Mouse (Mus musculus) MEL (cell line): ENCODE data around the gene Gata3. TPM values are rescaled to one million over a fixed set of nuclear protein-coding genes. Genes with fewer than 3 reads are reported as not detected.

Experiments
- DNase-seq: peaks from one replicate; pipeline ENCODE4 v3.0.0; 2011; ENCODE audit warnings: low read depth, low spot score
- H3K27ac ChIP-seq: 2 replicates; pipeline ENCODE4 v1.5.1; 2012; ENCODE audit warnings: low read depth, mild to moderate bottlenecking, control low read depth, low read length, moderate library complexity; ENCODE audit not compliant: control insufficient read depth
- H3K27me3 ChIP-seq, 2 experiments: fragments of 150-350 bp in 1 of 2; sonication (generic) in 1 of 2; 2 replicates each; pipeline ENCODE4 v1.6.1; 2012; ENCODE audit warnings: low read length in 2 of 2, mild to moderate bottlenecking in 2 of 2, improper control_type of control experiment in 1 of 2, moderate library complexity in 1 of 2; ENCODE audit not compliant: insufficient read depth in 2 of 2, control insufficient read depth in 1 of 2
- H3K36me3 ChIP-seq, 2 experiments: 2 replicates each; pipeline ENCODE4 v1.6.1; 2012 to 2014; ENCODE audit warnings: low read length in 2 of 2, improper control_type of control experiment in 1 of 2, inconsistent platforms in 1 of 2, mild to moderate bottlenecking in 1 of 2; ENCODE audit not compliant: insufficient read depth in 2 of 2, control insufficient read depth in 1 of 2
- H3K4me1 ChIP-seq, 2 experiments: fragments of 150-350 bp in 1 of 2; sonication (generic) in 1 of 2; 2 replicates each; pipeline ENCODE4 v1.6.1; 2012; ENCODE audit warnings: low read length in 2 of 2, improper control_type of control experiment in 1 of 2, mild to moderate bottlenecking in 1 of 2; ENCODE audit not compliant: insufficient read depth in 2 of 2, control insufficient read depth in 1 of 2
- H3K4me3 ChIP-seq, 2 experiments: fragments of 150-350 bp in 1 of 2; sonication (generic) in 1 of 2; 2 replicates each; pipeline ENCODE4 v1.5.1; 2012; ENCODE audit warnings: low read depth in 2 of 2, low read length in 2 of 2, mild to moderate bottlenecking in 2 of 2, moderate library complexity in 2 of 2, control low read depth in 1 of 2, improper control_type of control experiment in 1 of 2; ENCODE audit not compliant: control insufficient read depth in 1 of 2, insufficient read depth in 1 of 2
- H3K79me2 ChIP-seq: 2 replicates; pipeline ENCODE4 v1.6.1; 2012; ENCODE audit warnings: mild to moderate bottlenecking, low read length, moderate library complexity; ENCODE audit not compliant: control insufficient read depth, poor library complexity, insufficient read depth
- H3K9ac ChIP-seq: 2 replicates; pipeline ENCODE4 v1.6.1; 2012; ENCODE audit warnings: low read depth, mild to moderate bottlenecking, control low read depth, low read length, moderate library complexity; ENCODE audit not compliant: control insufficient read depth, poor library complexity, severe bottlenecking
- H3K9me3 ChIP-seq: fragments of 150-350 bp; sonication (generic); replicated peaks from 2 replicates; pipeline ENCODE4 v1.6.1; 2012; ENCODE audit warnings: mild to moderate bottlenecking, low read length, improper control_type of control experiment, moderate library complexity; ENCODE audit not compliant: insufficient read depth
- BHLHE40 ChIP-seq: IDR thresholded peaks from 2 replicates; pipeline ENCODE4 v1.6.1; 2012; ENCODE audit warnings: low read depth, mild to moderate bottlenecking, inconsistent platforms, low read length, improper control_type of control experiment, borderline replicate concordance
- CHD1 ChIP-seq: IDR thresholded peaks from 2 replicates; pipeline ENCODE4 v1.6.1; 2012; ENCODE audit warnings: low read depth, mild to moderate bottlenecking, inconsistent platforms, low read length, improper control_type of control experiment
- CHD2 ChIP-seq: IDR thresholded peaks from 2 replicates; pipeline ENCODE4 v1.6.1; 2011; ENCODE audit warnings: low read length, improper control_type of control experiment
- E2F4 ChIP-seq: IDR thresholded peaks from 2 replicates; pipeline ENCODE4 v1.6.1; 2011; ENCODE audit warnings: low read depth, low read length, improper control_type of control experiment, borderline replicate concordance
- ELF1 ChIP-seq: IDR thresholded peaks from 2 replicates; pipeline ENCODE4 v1.6.1; 2014; ENCODE audit warnings: low read depth, mild to moderate bottlenecking, inconsistent platforms, low read length, improper control_type of control experiment, moderate library complexity
- EP300 ChIP-seq, 2 experiments: IDR thresholded peaks; 2 replicates each; pipeline ENCODE4 v1.6.1; 2011; ENCODE audit warnings: improper control_type of control experiment in 2 of 2, low read length in 2 of 2, low read depth in 1 of 2, mild to moderate bottlenecking in 1 of 2
- ETS1 ChIP-seq: IDR thresholded peaks from 2 replicates; pipeline ENCODE4 v1.6.1; 2012; ENCODE audit warnings: low read depth, mild to moderate bottlenecking, inconsistent platforms, low read length, improper control_type of control experiment, moderate library complexity
- JUND ChIP-seq: IDR thresholded peaks from 2 replicates; pipeline ENCODE4 v1.6.1; 2011; ENCODE audit warnings: low read depth, mild to moderate bottlenecking, improper control_type of control experiment, low read length
- MAFK ChIP-seq: IDR thresholded peaks from 2 replicates; pipeline ENCODE4 v1.6.1; 2011; ENCODE audit warnings: low read depth, mild to moderate bottlenecking, low read length, improper control_type of control experiment, borderline replicate concordance
- MAX ChIP-seq: IDR thresholded peaks from 2 replicates; pipeline ENCODE4 v1.6.1; 2011; ENCODE audit warnings: low read length, improper control_type of control experiment
- MAZ ChIP-seq: IDR thresholded peaks from 2 replicates; pipeline ENCODE4 v1.6.1; 2012; ENCODE audit warnings: low read depth, mild to moderate bottlenecking, inconsistent platforms, low read length, improper control_type of control experiment
- MEF2A ChIP-seq: IDR thresholded peaks from 2 replicates; pipeline ENCODE4 v1.6.1; 2014; ENCODE audit warnings: low read depth, mild to moderate bottlenecking, inconsistent platforms, low read length, improper control_type of control experiment; ENCODE audit not compliant: poor library complexity, insufficient replicate concordance, severe bottlenecking; ENCODE audit errors: extremely low read depth
- MXI1 ChIP-seq: IDR thresholded peaks from 2 replicates; pipeline ENCODE4 v1.6.1; 2011; ENCODE audit warnings: mild to moderate bottlenecking, low read depth, low read length, improper control_type of control experiment
- MYB ChIP-seq: IDR thresholded peaks from 2 replicates; pipeline ENCODE4 v1.6.1; 2011; ENCODE audit warnings: mild to moderate bottlenecking, low read depth, low read length, improper control_type of control experiment
- NELFE ChIP-seq: IDR thresholded peaks from 2 replicates; pipeline ENCODE4 v1.6.1; 2011; ENCODE audit warnings: low read depth, low read length, improper control_type of control experiment
- NRF1 ChIP-seq: IDR thresholded peaks from 2 replicates; pipeline ENCODE4 v1.6.1; 2014; ENCODE audit warnings: low read depth, mild to moderate bottlenecking, inconsistent platforms, low read length, improper control_type of control experiment, moderate library complexity; ENCODE audit not compliant: poor library complexity, insufficient read depth, severe bottlenecking
- POLR2A ChIP-seq, 2 experiments: IDR thresholded peaks; 2 replicates each; pipeline ENCODE4 v1.6.1; 2011 to 2012; ENCODE audit warnings: low read length in 2 of 2, mild to moderate bottlenecking in 2 of 2, control low read depth in 1 of 2, improper control_type of control experiment in 1 of 2, low read depth in 1 of 2, moderate library complexity in 1 of 2; ENCODE audit not compliant: control insufficient read depth in 1 of 2, insufficient read depth in 1 of 2, poor library complexity in 1 of 2
- RAD21 ChIP-seq: IDR thresholded peaks from 2 replicates; pipeline ENCODE4 v1.6.1; 2011; ENCODE audit warnings: mild to moderate bottlenecking, low read depth, low read length, improper control_type of control experiment
- RCOR1 ChIP-seq: IDR thresholded peaks from 2 replicates; pipeline ENCODE4 v1.6.1; 2012; ENCODE audit warnings: low read depth, mild to moderate bottlenecking, inconsistent platforms, low read length, improper control_type of control experiment
- SIN3A ChIP-seq: IDR thresholded peaks from 2 replicates; pipeline ENCODE4 v1.6.1; 2012; ENCODE audit warnings: low read length, improper control_type of control experiment, inconsistent platforms
- TAL1 ChIP-seq: IDR thresholded peaks from 2 replicates; pipeline ENCODE4 v1.6.1; 2012; ENCODE audit warnings: mild to moderate bottlenecking, inconsistent platforms, low read length, moderate library complexity, mixed read lengths
- UBTF ChIP-seq: IDR thresholded peaks from 2 replicates; pipeline ENCODE4 v1.6.1; 2012; ENCODE audit warnings: low read depth, mild to moderate bottlenecking, inconsistent platforms, low read length, improper control_type of control experiment, moderate library complexity, borderline replicate concordance; ENCODE audit not compliant: insufficient read depth
- USF2 ChIP-seq, 2 experiments: IDR thresholded peaks; 2 replicates each; pipeline ENCODE4 v1.6.1; 2011 to 2012; ENCODE audit warnings: improper control_type of control experiment in 2 of 2, low read length in 2 of 2, borderline replicate concordance in 1 of 2, inconsistent platforms in 1 of 2, low read depth in 1 of 2, mild to moderate bottlenecking in 1 of 2; ENCODE audit not compliant: insufficient read depth in 1 of 2
- ZC3H11A ChIP-seq: IDR thresholded peaks from 2 replicates; pipeline ENCODE4 v1.6.1; 2012; ENCODE audit warnings: low read depth, mild to moderate bottlenecking, inconsistent platforms, low read length, improper control_type of control experiment
- ZKSCAN1 ChIP-seq: IDR thresholded peaks from 2 replicates; pipeline ENCODE4 v1.6.1; 2012; ENCODE audit warnings: low read depth, mild to moderate bottlenecking, inconsistent platforms, low read length, improper control_type of control experiment, moderate library complexity
- ZNF384 ChIP-seq: IDR thresholded peaks from 2 replicates; pipeline ENCODE4 v1.6.1; 2012; ENCODE audit warnings: low read depth, mild to moderate bottlenecking, inconsistent platforms, low read length, improper control_type of control experiment
- polyA plus RNA-seq, 2 experiments: library from polyadenylated mRNA; stranded (reverse) in 1 of 2; unstranded in 1 of 2; fragments of >175 nt in 1 of 2; fragments of >200 nt in 1 of 2; gene quantifications; 2 replicates each; pipeline versions ENCODE4 v1.2.1 to v1.2.4; 2012; ENCODE audit warnings: low replicate concordance in 2 of 2, low read depth in 1 of 2; ENCODE audit not compliant: insufficient read length in 2 of 2, insufficient read depth in 1 of 2, missing spikeins in 1 of 2
- total RNA-seq: library from RNA; depleted of rRNA; stranded (reverse); fragments of 300-350 nt; gene quantifications from 2 replicates; pipeline ENCODE4 v1.2.3, GENCODE M21; 2012

Gene Gata3
- total and polyA plus RNA-seq, 3 experiments, result 0.12 to 2.0 TPM; not detected in 1

- no peak for DNase-seq
- no peaks in the 10 kb centered on the region for H3K9me3 ChIP-seq
- H3K79me2 ChIP-seq, result no peaks in the 10 kb centered on the region
- H3K4me3 ChIP-seq, result no peak overlapping the region
- H3K9ac ChIP-seq, result no peak overlapping the region
- no peaks in the 10 kb centered on the region; a peak in 1 of 4 replicates for H3K27me3 ChIP-seq
- TF ChIP-seq TAL1 (no peak), RCOR1 (no peak), ETS1 (no peak), USF2 (IDR thresholded peaks at IDR 0.05; ENCODE audit: borderline replicate concordance in 1 of 2, insufficient read depth in 1 of 2, low read depth in 1 of 2, low read length in 2 of 2) (no peak), ZC3H11A (no peak), BHLHE40 (no peak), SIN3A (no peak), MAX (no peak), ELF1 (no peak), POLR2A (IDR thresholded peaks at IDR 0.05; ENCODE audit: control insufficient read depth in 1 of 2, insufficient read depth in 1 of 2, low read depth in 1 of 2, low read length in 2 of 2, poor library complexity in 1 of 2) (no peak), UBTF (no peak), MXI1 (no peak), ZKSCAN1 (no peak), CHD1 (no peak), MYB (no peak)
- TF ChIP-seq, all 39 proteins: peak for 0
- Histone ChIP-seq H3K4me1 (no peaks in the 10 kb centered on the region), H3K36me3 (no peaks in the 10 kb centered on the region), H3K27ac (no peak overlapping the region)
These were observed 54.6 kb downstream of the Gata3 start for GRCm38 (mm10) chr2:9835195-9835594.

DNA sequence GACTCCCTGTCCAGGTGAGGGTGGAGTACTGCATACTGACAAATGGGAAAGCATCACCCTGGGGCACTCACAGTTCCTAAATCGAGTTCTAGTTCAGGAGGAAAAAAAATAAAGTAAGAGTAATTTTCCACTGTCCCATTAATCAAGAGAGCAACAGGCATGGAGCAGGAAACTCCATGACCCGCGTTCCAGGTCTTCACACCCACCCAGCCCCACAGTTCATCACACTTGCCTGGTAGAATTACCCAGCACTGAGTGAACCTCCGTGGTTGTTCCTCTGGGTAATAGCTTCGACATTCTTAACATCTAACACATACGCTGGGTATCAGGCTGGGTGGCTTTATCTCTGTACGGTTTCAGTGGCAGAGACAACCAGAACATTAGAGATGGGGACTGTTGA lies 56.1 kb downstream of the Gata3 start:
- Histone ChIP-seq H3K9me3 (no peaks in the 10 kb centered on the region), H3K9ac (no peak overlapping the region), H3K4me1 (no peaks in the 10 kb centered on the region), H3K27me3 (peaks cover 0 to 2% of the 10 kb centered on the region in 2 experiments; a peak in 1 of 4 replicates), H3K36me3 (no peaks in the 10 kb centered on the region), H3K27ac (no peak overlapping the region), H3K4me3 (no peak overlapping the region), H3K79me2 (no peaks in the 10 kb centered on the region)
- DNase-seq, result no peak
- TF ChIP-seq NELFE, result no peak

DNA sequence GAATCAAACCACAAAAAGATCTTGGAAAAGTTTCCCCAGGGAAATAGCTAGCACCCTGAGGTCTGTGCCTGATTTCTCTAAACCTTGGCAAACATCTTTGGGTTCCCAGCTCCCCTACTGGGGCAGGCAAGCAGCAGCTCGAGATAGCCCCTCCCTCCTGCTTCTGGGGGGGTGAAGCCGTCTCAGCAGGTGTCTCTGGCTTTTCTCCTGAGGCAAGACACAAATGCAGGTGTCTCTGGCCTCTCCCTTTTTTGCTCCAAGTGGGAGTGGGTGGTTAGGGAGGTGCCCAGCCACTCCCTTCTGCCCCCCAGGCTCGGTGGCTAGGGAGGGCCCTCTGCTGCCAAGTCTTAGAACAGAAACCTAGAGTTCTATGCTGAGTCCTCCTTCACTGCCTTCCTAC lies 62.2 kb downstream of the Gata3 start:
- H3K4me1 ChIP-seq, result no peaks in the 10 kb centered on the region
- H3K4me3 ChIP-seq, result no peak overlapping the region
- 0 out of 4 replicates have a peak, but pooled peaks cover 0 to 2% of the 10 kb centered on the region in 2 experiments for H3K27me3 ChIP-seq
- H3K27ac ChIP-seq, result no peak overlapping the region
- no peak overlapping the region for H3K9ac ChIP-seq
- no peaks in the 10 kb centered on the region for H3K79me2 ChIP-seq
- no peaks in the 10 kb centered on the region for H3K9me3 ChIP-seq
- DNase-seq, result no peak
- H3K36me3 ChIP-seq, result no peaks in the 10 kb centered on the region
- TF ChIP-seq RCOR1 (no peak), MAFK (no peak), EP300 (IDR thresholded peaks at IDR 0.05; ENCODE audit: low read depth in 1 of 2, low read length in 2 of 2) (no peak), ZC3H11A (no peak), JUND (no peak), MYB (no peak), CHD1 (no peak), ZNF384 (no peak), ELF1 (no peak), MAX (no peak), MEF2A (no peak), MAZ (no peak), MXI1 (no peak), CHD2 (no peak), NRF1 (no peak), ZKSCAN1 (no peak), USF2 (IDR thresholded peaks at IDR 0.05; ENCODE audit: borderline replicate concordance in 1 of 2, insufficient read depth in 1 of 2, low read depth in 1 of 2, low read length in 2 of 2) (no peak), E2F4 (no peak), RAD21 (no peak)
